7 mouse cellular contexts compared by ENCODE assay signal in the genomic region with DNA sequence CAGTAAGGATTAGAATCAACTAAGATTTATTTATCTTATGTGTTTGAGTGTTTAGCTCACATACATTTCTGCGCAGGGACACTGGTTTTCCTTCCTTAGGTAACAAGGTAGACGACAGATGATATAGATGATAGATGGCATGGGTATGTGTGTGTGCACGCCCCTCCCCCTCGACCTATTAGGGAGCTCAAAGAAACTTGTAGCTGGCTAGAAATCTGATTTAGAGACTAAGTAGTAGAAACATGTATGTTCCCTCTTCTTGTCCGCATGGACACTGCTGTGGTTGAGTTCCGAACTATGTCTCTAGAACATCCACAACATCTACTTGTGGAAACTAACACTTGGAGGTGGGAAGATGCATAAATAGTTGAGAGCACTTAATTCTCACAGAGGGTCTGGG. TPM values are rescaled to one million over a fixed set of nuclear protein-coding genes. Genes with fewer than 3 reads are reported as not detected.
DNase-seq lines count a peak whose midpoint lies in the region; ATAC-seq and TF ChIP-seq lines count a peak whose summit lies in the region.

No protein-coding gene starts in this region.

- intact Hi-C loops in left cerebral cortex, postnatal 4 days (cut with DNase I): loop anchor here (10.0 kb wide), 1 partner anchor 223 kb away; no protein-coding TSS in a partner anchor

- H3K9ac ChIP-seq in embryonic facial prominence, embryonic 14.5 days (ENCODE audit: low read depth, low read length): peak overlapping the region; percentile 66; the same call in 1 of the 2 replicates
- H3K9ac ChIP-seq in intestine, embryonic 15.5 days: peak overlapping the region; percentile 44; the same call in 1 of the 2 replicates
- H3K9ac ChIP-seq in neural tube, embryonic 14.5 days (replicated peaks; ENCODE audit: low read depth, low read length): no peak overlapping the region

- H3K36me3 ChIP-seq in embryonic facial prominence, embryonic 14.5 days (ENCODE audit: control insufficient read depth, insufficient read depth, low read length): no peaks in the 10 kb centered on the region
- no peaks in the 10 kb centered on the region for H3K36me3 ChIP-seq in intestine, embryonic 15.5 days
- H3K36me3 ChIP-seq in neural tube, embryonic 14.5 days (ENCODE audit: control insufficient read depth, insufficient read depth, low read length): no peaks in the 10 kb centered on the region

- H3K4me1 ChIP-seq in lung, adult 2 months (ENCODE audit: control insufficient read depth, insufficient read depth, low read length): no peaks in the 10 kb centered on the region
- no peaks in the 10 kb centered on the region for H3K4me1 ChIP-seq in embryonic facial prominence, embryonic 14.5 days (ENCODE audit: control insufficient read depth, insufficient read depth, low read length)
- H3K4me1 ChIP-seq in intestine, embryonic 15.5 days (replicated peaks): no peaks in the 10 kb centered on the region
- H3K4me1 ChIP-seq in neural tube, embryonic 14.5 days (ENCODE audit: control insufficient read depth, insufficient read depth, low read length): no peaks in the 10 kb centered on the region

- peak overlapping the region; percentile 58 for H3K4me2 ChIP-seq in embryonic facial prominence, embryonic 14.5 days (ENCODE audit: low read depth, low read length)
- peak overlapping the region; percentile 56 for H3K4me2 ChIP-seq in intestine, embryonic 15.5 days (replicated peaks)
- peak overlapping the region; percentile 56 for H3K4me2 ChIP-seq in neural tube, embryonic 14.5 days (ENCODE audit: low read depth, low read length)

- no peak for TF ChIP-seq CTCF in lung, adult 2 months (IDR thresholded peaks at IDR 0.05; ENCODE audit: insufficient read depth, low read length)

- TF ChIP-seq POLR2A in lung, adult 2 months (IDR thresholded peaks at IDR 0.05; ENCODE audit: borderline replicate concordance, extremely low read depth, low read depth, low read length): no peak

- peak overlapping the region; percentile 62 for H3K4me3 ChIP-seq in lung, adult 2 months (replicated peaks; ENCODE audit: extremely low read depth, low read depth, low read length)
- peak overlapping the region; percentile 48 for H3K4me3 ChIP-seq in embryonic facial prominence, embryonic 14.5 days (ENCODE audit: low read depth, low read length)
- peak overlapping the region; percentile 47 for H3K4me3 ChIP-seq in intestine, embryonic 15.5 days (replicated peaks)
- H3K4me3 ChIP-seq in neural tube, embryonic 14.5 days (ENCODE audit: low read depth, low read length): peak overlapping the region; percentile 33; the same call in 1 of the 2 replicates

- ATAC-seq in embryonic facial prominence, embryonic 14.5 days (ENCODE audit: low read depth): no peak
- peak; percentile 4; the same call in 1 of the 2 replicates for ATAC-seq in intestine, embryonic 15.5 days
- ATAC-seq in neural tube, embryonic 14.5 days (ENCODE audit: low read depth): peak; percentile 7; the same call in 1 of the 2 replicates

- no peak for DNase-seq in lung, adult 2 months
- no peak for DNase-seq in lung, postnatal 25 days (ENCODE audit: low spot score)
- DNase-seq in embryonic facial prominence, embryonic 14.5 days (ENCODE audit: low spot score): no peak
- no peak for DNase-seq in retina, embryonic 14.5 days (ENCODE audit: low spot score)
- no peak for DNase-seq in left cerebral cortex, postnatal 4 days

- no peak overlapping the region for H3K27ac ChIP-seq in embryonic facial prominence, embryonic 14.5 days (replicated peaks; ENCODE audit: low read depth, low read length)
- H3K27ac ChIP-seq in intestine, embryonic 15.5 days: no peak overlapping the region
- no peak overlapping the region for H3K27ac ChIP-seq in neural tube, embryonic 14.5 days (ENCODE audit: low read depth, low read length)

- no peaks in the 10 kb centered on the region for H3K9me3 ChIP-seq in embryonic facial prominence, embryonic 14.5 days (ENCODE audit: control insufficient read depth, low read length)
- H3K9me3 ChIP-seq in intestine, embryonic 15.5 days: no peaks in the 10 kb centered on the region
- H3K9me3 ChIP-seq in neural tube, embryonic 14.5 days (ENCODE audit: control insufficient read depth, low read length): no peaks in the 10 kb centered on the region

- no peaks in the 10 kb centered on the region for H3K27me3 ChIP-seq in embryonic facial prominence, embryonic 14.5 days (replicated peaks; ENCODE audit: control insufficient read depth, insufficient read depth, low read length)
- H3K27me3 ChIP-seq in intestine, embryonic 15.5 days (replicated peaks): no peaks in the 10 kb centered on the region
- no peaks in the 10 kb centered on the region for H3K27me3 ChIP-seq in neural tube, embryonic 14.5 days (ENCODE audit: control insufficient read depth, insufficient read depth, low read length)

- WGBS in lung, adult 2 months: 65% methylated on average over 6 of the region's 6 CpGs
- 62% methylated on average over 6 of the region's 6 CpGs for WGBS in embryonic facial prominence, embryonic 14.5 days
- WGBS in intestine, embryonic 15.5 days: 64% methylated on average over 6 of the region's 6 CpGs
- 69% methylated on average over 6 of the region's 6 CpGs for WGBS in neural tube, embryonic 14.5 days

RNA-seq across cellular contexts. Expression of gene Usp27x, which starts 46.5 kb away (rescaled TPM):
- polyA plus RNA-seq in lung, adult 2 months (2012; rRNA removed): 1.2 and 1.4 TPM in 2 replicates
- 0.34 and 0.35 TPM in 2 replicates for polyA plus RNA-seq in embryonic facial prominence, embryonic 14.5 days (2014; fragmentation: Nextera tagmentation; extraction: Ambion mirVana)
- polyA plus RNA-seq in intestine, embryonic 15.5 days (2015; fragmentation: Nextera tagmentation; extraction: Ambion mirVana): 0.50 and 0.51 TPM in 2 replicates
- 0.91 and 1.3 TPM in 2 replicates for polyA plus RNA-seq in neural tube, embryonic 14.5 days (2014; fragmentation: Nextera tagmentation; extraction: Ambion mirVana)
- 10 to 100 TPM; 15.7 to 16.1 TPM for total RNA-seq in left cerebral cortex, postnatal 4 days (2021)
